Mouse (Mus musculus): ENCODE results near the gene Gnb1.
"Not testable (repeated sequence)": the region's sequence is repeated elsewhere in the genome, so short reads cannot be mapped to it uniquely, and the experiment has no call there.

The Gnb1 gene

DNA sequence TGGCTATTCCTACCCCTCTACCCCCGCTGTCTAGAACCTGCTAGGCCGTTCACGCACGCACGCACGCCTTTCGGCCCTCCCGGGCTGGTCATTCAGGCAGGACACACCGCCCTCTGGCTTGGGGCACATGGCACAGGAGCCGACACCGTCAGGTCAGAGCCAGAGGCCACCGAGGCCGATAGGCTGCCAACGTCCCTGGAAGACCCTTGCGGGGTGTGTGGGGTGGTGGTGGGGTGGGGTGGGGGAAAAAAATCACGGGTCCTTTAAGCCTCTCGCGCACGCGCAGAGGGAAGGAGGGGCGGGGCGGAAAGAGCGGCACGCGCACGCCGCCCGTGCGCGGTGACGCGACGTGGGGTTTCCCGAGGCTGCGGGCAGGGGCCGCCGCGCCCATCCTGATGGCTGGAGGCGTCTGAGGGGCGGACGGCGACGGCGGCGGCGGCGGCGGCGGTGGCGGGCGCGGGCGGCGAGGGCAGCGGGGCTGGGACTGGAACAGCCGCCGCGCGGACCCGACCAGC, at the start of gene Gnb1:
Gnb1 (plus strand) TSS at position 372 of the 515 bp plus-strand sequence.
- DNase-seq (ENCODE audit: extremely low read depth, low read depth, low spot score) = no peak

DNA sequence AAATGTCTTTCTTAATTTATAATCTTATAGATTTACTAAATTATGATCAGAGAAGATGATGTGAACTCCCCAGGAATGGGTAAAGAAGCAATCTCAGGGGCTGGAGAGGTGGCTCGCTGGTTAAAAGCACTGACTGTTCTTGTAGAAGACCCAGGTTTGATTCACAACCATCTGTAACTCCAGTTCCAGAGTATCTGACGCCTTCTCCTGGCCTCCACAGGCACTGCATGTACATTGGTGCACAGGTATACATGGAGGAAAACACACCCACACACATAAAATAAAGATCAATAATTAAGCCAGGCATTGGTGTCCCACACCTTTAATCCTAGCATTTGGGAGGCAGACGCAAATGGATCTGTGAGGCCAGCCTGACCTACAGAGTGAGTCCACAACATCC, 48.4 kb upstream of the Gnb1 start:
- no peak for DNase-seq (ENCODE audit: extremely low read depth, low read depth, low spot score)

DNA sequence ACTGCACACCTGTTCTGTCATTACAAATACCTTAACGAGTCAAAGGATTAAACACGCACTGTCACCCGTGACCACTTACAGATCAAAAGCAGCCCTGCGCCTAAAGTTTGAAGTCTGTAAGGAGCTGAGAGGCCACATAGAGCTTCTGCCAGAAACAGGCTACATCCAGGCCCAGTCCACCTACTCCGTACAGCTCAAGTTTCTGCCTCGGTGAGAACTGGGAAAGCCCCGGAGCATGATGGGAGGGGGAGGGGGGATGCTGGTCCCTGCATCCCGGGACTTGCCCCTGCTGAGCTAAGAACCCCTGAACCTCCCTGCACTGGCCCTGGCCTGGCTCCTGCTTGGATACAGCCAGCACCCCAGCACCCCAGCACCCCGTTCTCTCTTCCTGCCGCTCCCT, 39.6 kb upstream of the Gnb1 start:
- DNase-seq (ENCODE audit: extremely low read depth, low read depth, low spot score) = no peak

DNA sequence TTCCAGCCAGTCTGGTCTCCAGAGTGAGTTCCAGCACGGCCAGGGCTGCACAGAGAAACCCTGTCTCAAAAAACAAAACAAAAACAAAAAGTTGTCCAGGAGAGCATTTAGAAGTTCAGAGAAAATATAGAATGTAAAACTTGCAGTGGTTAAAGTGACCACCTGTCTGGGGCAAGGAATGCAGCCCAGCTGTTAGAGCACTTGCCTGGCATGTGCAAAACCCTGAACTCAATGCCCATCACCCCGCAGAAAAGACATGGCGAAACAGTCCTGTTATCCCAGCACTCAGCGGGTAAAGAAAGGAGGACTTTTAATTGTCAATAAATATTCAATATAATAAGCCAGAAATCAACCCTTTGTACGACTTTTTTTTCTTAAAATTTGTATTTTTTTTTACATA, 32.6 kb upstream of the Gnb1 start:
- DNase-seq (ENCODE audit: extremely low read depth, low read depth, low spot score) = no peak

GRCm38 (mm10) chr4:155463050-155463449, 28.1 kb upstream of the Gnb1 start:
- DNase-seq (ENCODE audit: extremely low read depth, low read depth, low spot score) = no peak

GRCm38 (mm10) chr4:155463611-155464010, 27.6 kb upstream of the Gnb1 start:
- no peak for DNase-seq (ENCODE audit: extremely low read depth, low read depth, low spot score)

DNA sequence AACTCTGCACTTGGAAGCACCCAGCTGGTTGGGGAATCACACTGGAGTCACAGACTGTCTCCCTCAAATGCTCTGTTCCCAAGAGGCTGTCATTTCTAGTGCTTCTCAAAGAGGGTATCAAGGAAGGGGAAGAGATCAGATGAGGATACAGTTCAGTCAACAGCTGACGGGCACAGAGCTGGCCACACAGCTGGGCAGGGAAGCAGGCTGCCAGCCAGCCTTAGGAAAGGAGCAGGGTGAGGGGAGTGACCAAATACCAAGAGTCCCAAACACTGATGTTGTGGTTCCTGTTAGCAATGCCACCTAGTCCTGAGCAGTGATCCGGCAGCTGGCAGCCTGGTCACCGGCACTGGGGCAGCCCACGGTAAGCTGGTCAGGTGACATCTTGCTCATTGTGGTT, 27.1 kb upstream of the Gnb1 start:
- no peak for DNase-seq (ENCODE audit: extremely low read depth, low read depth, low spot score)

GRCm38 (mm10) chr4:155465607-155466006, 25.6 kb upstream of the Gnb1 start:
- DNase-seq (ENCODE audit: extremely low read depth, low read depth, low spot score) = no peak

GRCm38 (mm10) chr4:155466080-155466479, 25.1 kb upstream of the Gnb1 start:
- no peak for DNase-seq (ENCODE audit: extremely low read depth, low read depth, low spot score)

DNA sequence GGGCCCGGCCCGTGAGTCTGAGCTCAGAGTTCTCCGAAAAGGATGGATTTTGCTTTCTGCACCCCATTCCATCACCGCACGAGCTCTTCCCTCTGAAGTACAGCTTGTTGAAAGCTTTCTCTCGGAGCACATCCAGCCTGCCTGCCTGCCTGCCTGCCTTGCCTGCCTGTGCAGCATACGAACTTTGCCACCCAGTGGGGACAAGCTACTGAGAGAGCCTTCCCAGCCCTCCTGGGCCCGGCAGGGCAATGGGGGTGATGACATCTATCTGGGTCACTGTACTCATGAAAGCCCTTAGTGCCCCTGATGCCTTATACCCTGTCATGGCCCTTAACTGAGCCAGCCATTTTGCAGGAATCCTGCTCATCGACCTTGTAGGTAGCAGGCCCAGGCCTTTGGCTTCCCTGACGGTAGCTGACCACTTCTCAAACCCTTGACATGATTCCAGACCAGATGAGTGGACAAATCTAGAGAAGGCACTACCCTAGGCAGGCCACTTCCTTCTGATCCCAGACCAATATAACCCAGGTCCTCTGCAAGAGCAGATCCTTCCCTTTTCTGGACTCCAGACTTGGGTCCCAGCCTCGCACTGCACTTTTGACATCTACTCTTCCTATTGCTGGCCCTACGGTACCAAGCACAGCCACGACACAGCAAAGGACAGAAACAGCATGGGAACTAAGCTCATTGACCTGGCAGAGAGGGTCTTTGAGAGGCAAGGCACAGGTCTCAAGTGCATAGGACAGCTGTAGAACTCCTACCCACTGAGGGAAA, 23.7 kb upstream of the Gnb1 start:
- no peak for DNase-seq (ENCODE audit: extremely low read depth, low read depth, low spot score)

GRCm38 (mm10) chr4:155468952-155469351, 22.2 kb upstream of the Gnb1 start, which contains the start of gene Tmem52:
Gene Tmem52 (plus strand): TSS chr4:155469114.
- no peak for DNase-seq (ENCODE audit: extremely low read depth, low read depth, low spot score)

DNA sequence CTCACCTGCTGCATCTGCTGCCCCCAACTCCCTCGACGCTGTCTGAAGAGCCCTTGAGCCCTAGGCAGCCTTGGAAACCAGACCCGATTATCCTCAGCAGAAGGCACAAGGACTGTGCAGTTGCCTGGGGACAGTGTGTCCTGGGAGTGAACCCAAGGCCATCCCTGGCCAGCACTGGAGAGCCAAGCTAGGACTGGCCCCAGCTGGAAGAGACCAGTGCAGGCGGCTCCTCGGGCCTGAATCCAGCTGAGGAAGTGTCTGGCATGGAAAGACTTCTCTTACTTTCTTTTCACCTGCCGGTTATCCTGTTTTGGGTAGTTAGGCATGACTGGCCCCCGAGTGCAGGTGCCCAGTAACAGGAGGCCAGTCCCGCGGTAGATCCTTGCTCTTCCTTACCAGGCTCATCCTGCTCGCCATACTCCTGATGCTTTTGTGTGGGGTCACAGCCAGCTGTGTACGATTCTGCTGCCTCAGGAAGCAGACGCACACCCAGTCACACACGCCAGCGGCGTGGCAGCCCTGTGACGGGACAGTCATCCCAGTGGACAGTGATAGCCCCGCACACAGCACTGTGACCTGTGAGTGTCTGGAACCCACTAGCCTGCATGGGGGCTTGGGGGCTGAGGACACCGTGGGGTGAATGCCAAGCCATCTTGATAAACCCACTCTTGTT, 21.4 kb upstream of the Gnb1 start:
- DNase-seq (ENCODE audit: extremely low read depth, low read depth, low spot score) = no peak

DNA sequence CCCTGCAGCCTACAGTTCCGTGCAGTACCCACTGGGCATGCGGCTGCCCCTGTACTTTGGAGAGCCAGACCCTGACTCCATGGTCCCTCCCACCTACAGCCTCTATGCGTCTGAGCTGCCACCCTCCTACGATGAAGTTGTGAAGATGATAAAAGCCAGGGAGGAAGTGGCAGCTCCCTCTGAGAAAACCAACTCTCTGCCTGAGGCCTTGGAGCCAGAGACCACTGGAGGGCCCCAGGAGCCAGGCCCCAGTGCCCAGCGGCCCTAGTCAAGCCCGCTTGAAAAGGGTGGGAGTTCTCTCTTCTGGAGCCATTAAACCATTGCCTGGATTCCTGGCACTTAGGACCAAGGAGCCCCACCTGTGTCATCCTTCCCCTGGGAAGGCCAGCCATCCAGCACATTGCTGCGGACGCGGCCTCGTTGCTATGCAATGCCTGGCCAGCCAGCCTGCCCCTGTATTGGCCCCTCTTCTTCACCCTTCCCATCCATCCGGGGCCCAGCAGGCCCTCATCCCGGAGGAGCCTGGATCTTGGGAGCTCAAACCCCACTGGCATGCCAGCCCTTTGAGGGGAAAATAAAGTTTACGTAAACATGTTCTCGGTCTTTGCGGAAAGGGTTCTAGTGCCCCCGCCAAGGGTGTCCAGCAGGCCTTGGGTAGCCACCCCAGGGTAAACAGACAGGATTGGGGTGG, 20.8 kb upstream of the Gnb1 start:
- DNase-seq (ENCODE audit: extremely low read depth, low read depth, low spot score) = no peak

DNA sequence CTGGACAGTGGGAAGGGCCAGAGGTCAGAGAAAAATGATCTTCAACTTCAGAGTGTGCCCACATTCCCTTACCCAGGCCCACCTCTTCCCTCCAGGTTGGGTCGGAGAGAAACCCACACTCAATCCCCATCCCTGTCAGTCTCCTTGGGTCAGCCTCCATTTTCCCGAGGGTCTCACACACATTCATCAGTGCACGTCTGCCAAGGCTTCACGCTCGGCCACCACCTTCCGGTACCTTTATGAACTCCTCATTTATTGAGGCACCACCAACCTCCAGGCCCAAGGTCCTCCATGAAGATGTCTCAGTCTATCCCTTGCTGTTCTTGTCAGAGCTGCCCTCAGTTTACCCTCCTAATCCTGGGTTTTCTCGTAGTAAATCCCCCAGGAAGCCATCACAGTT, 20.2 kb upstream of the Gnb1 start:
- no peak for DNase-seq (ENCODE audit: extremely low read depth, low read depth, low spot score)

DNA sequence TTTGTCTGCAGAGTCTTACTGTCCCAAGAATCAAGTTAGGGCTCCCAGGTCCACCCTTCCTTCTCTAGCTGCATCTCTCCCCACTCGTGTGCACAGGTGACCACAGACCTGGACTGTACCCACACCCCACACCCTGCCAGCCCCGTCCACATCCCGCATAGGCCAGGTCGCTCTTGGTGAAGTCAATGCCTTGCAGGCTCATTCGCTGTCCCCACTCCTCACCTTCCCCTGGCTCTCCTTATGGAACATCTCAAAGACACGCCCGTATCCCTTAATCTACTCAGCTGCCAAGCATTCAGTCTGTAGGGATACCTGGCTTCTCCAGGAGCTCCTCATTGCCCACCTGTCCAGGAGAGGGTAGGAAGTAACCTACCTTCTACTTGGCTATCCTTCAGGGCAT, 19.8 kb upstream of the Gnb1 start:
- no peak for DNase-seq (ENCODE audit: extremely low read depth, low read depth, low spot score)

- DNase-seq (ENCODE audit: extremely low read depth, low read depth, low spot score) = no peak
Measured at GRCm38 (mm10) chr4:155472716-155473290, 18.4 kb upstream of the Gnb1 start.

- no peak for DNase-seq (ENCODE audit: extremely low read depth, low read depth, low spot score)
Measured at GRCm38 (mm10) chr4:155473319-155473718, 17.8 kb upstream of the Gnb1 start.

- DNase-seq (ENCODE audit: extremely low read depth, low read depth, low spot score) = not testable (repeated sequence)
Measured at GRCm38 (mm10) chr4:155473796-155474195, 17.4 kb upstream of the Gnb1 start.

- DNase-seq (ENCODE audit: extremely low read depth, low read depth, low spot score) = no peak
Measured at GRCm38 (mm10) chr4:155481381-155482124, 9.6 kb upstream of the Gnb1 start.

GRCm38 (mm10) chr4:155482125-155482480, 9.1 kb upstream of the Gnb1 start:
- DNase-seq (ENCODE audit: extremely low read depth, low read depth, low spot score) = no peak
